Mouse (Mus musculus): ENCODE measurements around the gene Fam117a. TPM values are rescaled to one million over a fixed set of nuclear protein-coding genes. Genes with fewer than 3 reads are reported as not detected.
A peak's percentile ranks its signal among the peaks of the same experiment; 100 is the strongest.

The Fam117a gene
- polyA plus RNA-seq, 1 experiment from 2014 or later = 16.8 TPM

- 1% methylated on average over 14 of the region's 14 CpGs for WGBS
- H3K9me3 ChIP-seq (ENCODE audit: control insufficient read depth, low read length) = no peaks in the 10 kb centered on the region
- peak overlapping the region; percentile 84 for H3K4me3 ChIP-seq (ENCODE audit: low read depth, low read length)
These were observed 48.1 kb downstream of the Fam117a start for GRCm38 (mm10) chr11:95384973-95385320.

GRCm38 (mm10) chr11:95387354-95387753, 50.5 kb downstream of the Fam117a start:
- H3K4me1 ChIP-seq (ENCODE audit: control insufficient read depth, insufficient read depth, low read length) = 0 out of 2 replicates have a peak, but pooled peaks cover 5% of the 10 kb centered on the region
- 85% methylated on average over 7 of the region's 7 CpGs for WGBS

More at GRCm38 (mm10) chr11:95384973-95385320, 48.1 kb downstream of the Fam117a start:
- H3K27me3 ChIP-seq (ENCODE audit: control insufficient read depth, insufficient read depth, low read length) = no peaks in the 10 kb centered on the region
- H3K4me1 ChIP-seq (ENCODE audit: control insufficient read depth, insufficient read depth, low read length) = 0 out of 2 replicates have a peak, but pooled peaks cover 3% of the 10 kb centered on the region
- ATAC-seq (ENCODE audit: insufficient number of reproducible peaks, low FRiP score, low TSS enrichment, low read depth) (no peak), DNase-seq (ENCODE audit: low spot score) (no peak)
- H3K4me2 ChIP-seq (ENCODE audit: low read depth, severe bottlenecking) = peak overlapping the region; percentile 50
- H3K27ac ChIP-seq (replicated peaks; ENCODE audit: low read depth, low read length) = peak overlapping the region; percentile 77
- H3K9ac ChIP-seq (ENCODE audit: low read length) = peak overlapping the region; percentile 86
- H3K36me3 ChIP-seq (ENCODE audit: control insufficient read depth, insufficient read depth, low read length) = peaks cover 11% of the 10 kb centered on the region

GRCm38 (mm10) chr11:95389006-95389405, 52.2 kb downstream of the Fam117a start:
- DNase-seq (ENCODE audit: low spot score) (no peak), ATAC-seq (ENCODE audit: insufficient number of reproducible peaks, low FRiP score, low TSS enrichment, low read depth) (no peak)
- Histone ChIP-seq H3K27ac (replicated peaks; ENCODE audit: low read depth, low read length) (no peak overlapping the region), H3K4me1 (ENCODE audit: control insufficient read depth, insufficient read depth, low read length) (0 out of 2 replicates have a peak, but pooled peaks cover 5% of the 10 kb centered on the region), H3K36me3 (ENCODE audit: control insufficient read depth, insufficient read depth, low read length) (peaks cover 7% of the 10 kb centered on the region), H3K27me3 (ENCODE audit: control insufficient read depth, insufficient read depth, low read length) (no peaks in the 10 kb centered on the region), H3K4me3 (ENCODE audit: low read depth, low read length) (no peak overlapping the region), H3K4me2 (ENCODE audit: low read depth, severe bottlenecking) (no peak overlapping the region), H3K9me3 (ENCODE audit: control insufficient read depth, low read length) (no peaks in the 10 kb centered on the region), H3K9ac (ENCODE audit: low read length) (no peak overlapping the region)
- WGBS = 81% methylated on average over 3 of the region's 3 CpGs

More at GRCm38 (mm10) chr11:95387354-95387753, 50.5 kb downstream of the Fam117a start:
- Histone ChIP-seq H3K4me3 (ENCODE audit: low read depth, low read length) (no peak overlapping the region), H3K9ac (ENCODE audit: low read length) (no peak overlapping the region), H3K9me3 (ENCODE audit: control insufficient read depth, low read length) (no peaks in the 10 kb centered on the region), H3K27me3 (ENCODE audit: control insufficient read depth, insufficient read depth, low read length) (no peaks in the 10 kb centered on the region), H3K36me3 (ENCODE audit: control insufficient read depth, insufficient read depth, low read length) (peaks cover 7% of the 10 kb centered on the region), H3K4me2 (ENCODE audit: low read depth, severe bottlenecking) (no peak overlapping the region), H3K27ac (replicated peaks; ENCODE audit: low read depth, low read length) (no peak overlapping the region)
- DNase-seq (ENCODE audit: low spot score) (no peak), ATAC-seq (ENCODE audit: insufficient number of reproducible peaks, low FRiP score, low TSS enrichment, low read depth) (no peak)

GRCm38 (mm10) chr11:95390420-95390819, 53.6 kb downstream of the Fam117a start:
- Histone ChIP-seq H3K9ac (ENCODE audit: low read length) (no peak overlapping the region), H3K4me2 (ENCODE audit: low read depth, severe bottlenecking) (no peak overlapping the region), H3K36me3 (ENCODE audit: control insufficient read depth, insufficient read depth, low read length) (peaks cover 7% of the 10 kb centered on the region), H3K27ac (replicated peaks; ENCODE audit: low read depth, low read length) (no peak overlapping the region), H3K27me3 (ENCODE audit: control insufficient read depth, insufficient read depth, low read length) (no peaks in the 10 kb centered on the region), H3K9me3 (ENCODE audit: control insufficient read depth, low read length) (no peaks in the 10 kb centered on the region), H3K4me3 (ENCODE audit: low read depth, low read length) (no peak overlapping the region), H3K4me1 (ENCODE audit: control insufficient read depth, insufficient read depth, low read length) (0 out of 2 replicates have a peak, but pooled peaks cover 4% of the 10 kb centered on the region)
- WGBS = 95% methylated on average over 6 of the region's 6 CpGs
- no peak for ATAC-seq (ENCODE audit: insufficient number of reproducible peaks, low FRiP score, low TSS enrichment, low read depth)
- DNase-seq (ENCODE audit: low spot score) = no peak

- Histone ChIP-seq H3K4me3 (ENCODE audit: low read depth, low read length) (no peak overlapping the region), H3K4me1 (ENCODE audit: control insufficient read depth, insufficient read depth, low read length) (0 out of 2 replicates have a peak, but pooled peaks cover 2% of the 10 kb centered on the region), H3K27me3 (ENCODE audit: control insufficient read depth, insufficient read depth, low read length) (no peaks in the 10 kb centered on the region), H3K9ac (ENCODE audit: low read length) (no peak overlapping the region), H3K36me3 (ENCODE audit: control insufficient read depth, insufficient read depth, low read length) (peaks cover 7% of the 10 kb centered on the region), H3K9me3 (ENCODE audit: control insufficient read depth, low read length) (no peaks in the 10 kb centered on the region), H3K4me2 (ENCODE audit: low read depth, severe bottlenecking) (no peak overlapping the region), H3K27ac (replicated peaks; ENCODE audit: low read depth, low read length) (no peak overlapping the region)
- DNase-seq (ENCODE audit: low spot score) (no peak), ATAC-seq (ENCODE audit: insufficient number of reproducible peaks, low FRiP score, low TSS enrichment, low read depth) (no peak)
- WGBS = 82% methylated on average over 4 of the region's 4 CpGs
These were observed 54.4 kb downstream of the Fam117a start for GRCm38 (mm10) chr11:95391201-95391600.

GRCm38 (mm10) chr11:95391743-95392142, 54.9 kb downstream of the Fam117a start:
- peaks cover 7% of the 10 kb centered on the region for H3K36me3 ChIP-seq (ENCODE audit: control insufficient read depth, insufficient read depth, low read length)
- no peaks in the 10 kb centered on the region for H3K27me3 ChIP-seq (ENCODE audit: control insufficient read depth, insufficient read depth, low read length)
- H3K27ac ChIP-seq (replicated peaks; ENCODE audit: low read depth, low read length) = no peak overlapping the region
- 66% methylated on average over 5 of the region's 5 CpGs for WGBS
- no peaks in the 10 kb centered on the region for H3K9me3 ChIP-seq (ENCODE audit: control insufficient read depth, low read length)
- H3K9ac ChIP-seq (ENCODE audit: low read length) = no peak overlapping the region
- H3K4me1 ChIP-seq (ENCODE audit: control insufficient read depth, insufficient read depth, low read length) = 0 out of 2 replicates have a peak, but pooled peaks cover 2% of the 10 kb centered on the region
- no peak overlapping the region for H3K4me3 ChIP-seq (ENCODE audit: low read depth, low read length)
- ATAC-seq (ENCODE audit: insufficient number of reproducible peaks, low FRiP score, low TSS enrichment, low read depth) (no peak), DNase-seq (ENCODE audit: low spot score) (no peak)
- H3K4me2 ChIP-seq (ENCODE audit: low read depth, severe bottlenecking) = no peak overlapping the region

GRCm38 (mm10) chr11:95392223-95392667, 55.4 kb downstream of the Fam117a start:
- H3K9ac ChIP-seq (ENCODE audit: low read length) = no peak overlapping the region
- DNase-seq (ENCODE audit: low spot score) = no peak
- 57% methylated on average over 7 of the region's 7 CpGs for WGBS
- no peaks in the 10 kb centered on the region for H3K27me3 ChIP-seq (ENCODE audit: control insufficient read depth, insufficient read depth, low read length)
- ATAC-seq (ENCODE audit: insufficient number of reproducible peaks, low FRiP score, low TSS enrichment, low read depth) = no peak
- 0 out of 2 replicates have a peak, but pooled peaks cover 2% of the 10 kb centered on the region for H3K4me1 ChIP-seq (ENCODE audit: control insufficient read depth, insufficient read depth, low read length)
- H3K36me3 ChIP-seq (ENCODE audit: control insufficient read depth, insufficient read depth, low read length) = peaks cover 7% of the 10 kb centered on the region
- H3K9me3 ChIP-seq (ENCODE audit: control insufficient read depth, low read length) = no peaks in the 10 kb centered on the region
- H3K4me2 ChIP-seq (ENCODE audit: low read depth, severe bottlenecking) = no peak overlapping the region
- H3K4me3 ChIP-seq (ENCODE audit: low read depth, low read length) = no peak overlapping the region
- no peak overlapping the region for H3K27ac ChIP-seq (replicated peaks; ENCODE audit: low read depth, low read length)

- no peaks in the 10 kb centered on the region for H3K9me3 ChIP-seq (ENCODE audit: control insufficient read depth, low read length)
- peaks cover 7% of the 10 kb centered on the region for H3K36me3 ChIP-seq (ENCODE audit: control insufficient read depth, insufficient read depth, low read length)
- no peaks in the 10 kb centered on the region for H3K27me3 ChIP-seq (ENCODE audit: control insufficient read depth, insufficient read depth, low read length)
- 65% methylated on average over 11 of the region's 11 CpGs for WGBS
- no peak for DNase-seq (ENCODE audit: low spot score)
- H3K4me2 ChIP-seq (ENCODE audit: low read depth, severe bottlenecking) = no peak overlapping the region
- H3K4me1 ChIP-seq (ENCODE audit: control insufficient read depth, insufficient read depth, low read length) = 0 out of 2 replicates have a peak, but pooled peaks cover 2% of the 10 kb centered on the region
- no peak overlapping the region; the same call in 1 of the 2 replicates for H3K27ac ChIP-seq (replicated peaks; ENCODE audit: low read depth, low read length)
- ATAC-seq (ENCODE audit: insufficient number of reproducible peaks, low FRiP score, low TSS enrichment, low read depth) = no peak
- no peak overlapping the region for H3K4me3 ChIP-seq (ENCODE audit: low read depth, low read length)
- no peak overlapping the region for H3K9ac ChIP-seq (ENCODE audit: low read length)
These were observed 56.1 kb downstream of the Fam117a start for GRCm38 (mm10) chr11:95392708-95393499.
